Mouse (Mus musculus): ENCODE data around the gene Cpeb3. TPM values are rescaled to one million over a fixed set of nuclear protein-coding genes. Genes with fewer than 3 reads are reported as not detected.

Cpeb3 gene
- polyA plus RNA-seq, 1 experiment from 2014 or later, result 3.1 TPM

DNA sequence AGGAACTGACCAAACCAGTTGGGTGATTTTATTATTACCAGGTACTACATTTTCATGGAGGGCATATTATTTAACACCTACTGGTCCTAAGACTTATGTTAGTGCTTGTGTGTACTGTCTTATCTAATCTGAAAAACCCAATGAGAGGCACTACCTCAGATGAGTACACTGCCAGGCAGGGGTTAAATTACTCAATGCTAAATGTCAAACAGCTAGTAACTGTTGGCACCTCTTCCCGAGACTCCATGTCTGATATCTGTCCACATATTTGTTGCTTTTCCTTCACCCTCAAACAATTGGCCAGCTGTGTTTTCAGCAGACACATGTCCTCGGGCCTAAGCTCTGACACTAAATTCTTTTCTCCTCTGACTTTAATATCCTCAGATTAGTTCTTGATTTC lies 132.3 kb downstream of the Cpeb3 start:
- no peak overlapping the region for H3K4me3 ChIP-seq (ENCODE audit: low read depth, low read length)
- H3K9me3 ChIP-seq (replicated peaks; ENCODE audit: control insufficient read depth, low read length), result no peaks in the 10 kb centered on the region
- H3K27me3 ChIP-seq (replicated peaks; ENCODE audit: control insufficient read depth, insufficient read depth, low read length), result no peaks in the 10 kb centered on the region
- no peak overlapping the region for H3K9ac ChIP-seq (ENCODE audit: low read length)
- no peak overlapping the region for H3K27ac ChIP-seq (ENCODE audit: low read depth, low read length)
- DNase-seq (ENCODE audit: low spot score) (no peak), ATAC-seq (no peak)
- no peaks in the 10 kb centered on the region for H3K36me3 ChIP-seq (ENCODE audit: control insufficient read depth, insufficient read depth, low read length)
- H3K4me1 ChIP-seq (ENCODE audit: control insufficient read depth, insufficient read depth, low read length), result no peaks in the 10 kb centered on the region
- 73% methylated on average over 2 of the region's 2 CpGs for WGBS
- H3K4me2 ChIP-seq (ENCODE audit: low read length), result no peak overlapping the region

DNA sequence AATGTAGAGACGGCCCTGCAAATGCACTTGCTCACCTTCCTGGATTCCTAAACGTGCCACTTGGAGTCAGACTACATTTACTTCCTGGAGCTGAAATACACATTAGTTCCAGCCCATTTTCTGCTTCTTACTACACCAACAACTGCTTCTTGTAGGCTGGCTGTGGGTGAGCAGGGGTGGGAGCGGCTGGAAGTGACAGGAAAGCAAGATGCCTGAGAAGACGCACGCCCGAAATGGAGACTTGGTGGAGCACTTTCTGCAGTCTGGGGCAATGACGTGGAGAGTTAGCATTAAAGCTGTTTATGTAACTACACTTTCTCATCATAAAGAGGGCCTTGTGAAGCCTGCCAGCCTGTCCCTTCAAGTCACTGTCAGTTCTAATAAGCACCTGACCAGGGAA lies 132.7 kb downstream of the Cpeb3 start:
- Histone ChIP-seq H3K4me2 (ENCODE audit: low read length) (no peak overlapping the region), H3K27me3 (replicated peaks; ENCODE audit: control insufficient read depth, insufficient read depth, low read length) (no peaks in the 10 kb centered on the region), H3K27ac (ENCODE audit: low read depth, low read length) (no peak overlapping the region), H3K9ac (ENCODE audit: low read length) (no peak overlapping the region), H3K4me1 (ENCODE audit: control insufficient read depth, insufficient read depth, low read length) (no peaks in the 10 kb centered on the region), H3K4me3 (ENCODE audit: low read depth, low read length) (no peak overlapping the region), H3K36me3 (ENCODE audit: control insufficient read depth, insufficient read depth, low read length) (no peaks in the 10 kb centered on the region), H3K9me3 (replicated peaks; ENCODE audit: control insufficient read depth, low read length) (no peaks in the 10 kb centered on the region)
- 75% methylated on average over 7 of the region's 7 CpGs for WGBS
- ATAC-seq (no peak), DNase-seq (ENCODE audit: low spot score) (no peak)

DNA sequence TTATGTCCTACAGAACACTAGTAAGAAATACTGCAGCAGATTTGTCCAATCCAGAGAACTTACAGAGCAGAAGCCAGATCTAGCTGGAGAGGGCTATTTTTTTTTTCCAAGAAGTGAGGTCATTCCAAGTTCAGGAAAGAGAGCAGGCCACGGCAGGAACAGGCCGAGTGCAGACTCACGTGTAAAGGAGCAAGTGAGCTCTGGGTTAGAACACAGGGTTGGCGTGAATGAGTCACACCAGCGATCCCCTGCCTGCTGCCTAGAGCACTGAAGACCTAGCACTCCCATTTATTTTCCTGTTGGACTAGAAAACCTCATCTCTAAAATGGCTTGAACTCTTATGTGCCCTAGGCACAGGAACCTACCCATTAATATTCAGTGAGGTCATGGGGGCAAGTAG lies 133.7 kb downstream of the Cpeb3 start:
- Histone ChIP-seq H3K4me3 (ENCODE audit: low read depth, low read length) (no peak overlapping the region), H3K9ac (ENCODE audit: low read length) (no peak overlapping the region), H3K4me1 (ENCODE audit: control insufficient read depth, insufficient read depth, low read length) (no peaks in the 10 kb centered on the region), H3K9me3 (replicated peaks; ENCODE audit: control insufficient read depth, low read length) (no peaks in the 10 kb centered on the region), H3K27ac (ENCODE audit: low read depth, low read length) (no peak overlapping the region), H3K27me3 (replicated peaks; ENCODE audit: control insufficient read depth, insufficient read depth, low read length) (no peaks in the 10 kb centered on the region), H3K4me2 (ENCODE audit: low read length) (no peak overlapping the region), H3K36me3 (ENCODE audit: control insufficient read depth, insufficient read depth, low read length) (no peaks in the 10 kb centered on the region)
- ATAC-seq (no peak), DNase-seq (ENCODE audit: low spot score) (no peak)
- 88% methylated on average over 5 of the region's 5 CpGs for WGBS

DNA sequence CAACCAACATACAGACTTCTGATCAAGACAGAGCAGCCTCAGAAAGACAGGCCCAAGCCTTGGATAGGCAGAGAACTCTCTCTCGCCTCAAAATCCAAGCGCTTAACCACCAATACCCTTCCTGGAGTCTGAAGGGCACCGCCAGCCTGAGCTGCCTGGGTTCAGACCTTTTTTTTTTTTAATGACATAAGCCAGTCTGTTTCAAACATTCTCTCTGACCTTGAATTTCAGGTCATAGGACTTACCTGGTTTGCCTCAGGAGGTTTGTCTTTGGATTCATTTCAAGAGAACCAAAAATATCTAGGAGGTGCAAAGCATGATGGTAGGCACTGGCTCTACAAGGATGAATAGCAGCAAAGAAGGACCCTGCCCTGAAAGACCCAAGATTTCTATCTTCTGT lies 134.1 kb downstream of the Cpeb3 start:
- 95% methylated on average over 3 of the region's 3 CpGs for WGBS
- no peak for ATAC-seq
- no peak for DNase-seq (ENCODE audit: low spot score)
- H3K36me3 ChIP-seq (ENCODE audit: control insufficient read depth, insufficient read depth, low read length), result no peaks in the 10 kb centered on the region
- H3K4me3 ChIP-seq (ENCODE audit: low read depth, low read length), result no peak overlapping the region
- H3K9ac ChIP-seq (ENCODE audit: low read length), result no peak overlapping the region
- H3K9me3 ChIP-seq (replicated peaks; ENCODE audit: control insufficient read depth, low read length), result no peaks in the 10 kb centered on the region
- no peaks in the 10 kb centered on the region for H3K27me3 ChIP-seq (replicated peaks; ENCODE audit: control insufficient read depth, insufficient read depth, low read length)
- no peak overlapping the region for H3K4me2 ChIP-seq (ENCODE audit: low read length)
- H3K4me1 ChIP-seq (ENCODE audit: control insufficient read depth, insufficient read depth, low read length), result no peaks in the 10 kb centered on the region
- no peak overlapping the region for H3K27ac ChIP-seq (ENCODE audit: low read depth, low read length)

DNA sequence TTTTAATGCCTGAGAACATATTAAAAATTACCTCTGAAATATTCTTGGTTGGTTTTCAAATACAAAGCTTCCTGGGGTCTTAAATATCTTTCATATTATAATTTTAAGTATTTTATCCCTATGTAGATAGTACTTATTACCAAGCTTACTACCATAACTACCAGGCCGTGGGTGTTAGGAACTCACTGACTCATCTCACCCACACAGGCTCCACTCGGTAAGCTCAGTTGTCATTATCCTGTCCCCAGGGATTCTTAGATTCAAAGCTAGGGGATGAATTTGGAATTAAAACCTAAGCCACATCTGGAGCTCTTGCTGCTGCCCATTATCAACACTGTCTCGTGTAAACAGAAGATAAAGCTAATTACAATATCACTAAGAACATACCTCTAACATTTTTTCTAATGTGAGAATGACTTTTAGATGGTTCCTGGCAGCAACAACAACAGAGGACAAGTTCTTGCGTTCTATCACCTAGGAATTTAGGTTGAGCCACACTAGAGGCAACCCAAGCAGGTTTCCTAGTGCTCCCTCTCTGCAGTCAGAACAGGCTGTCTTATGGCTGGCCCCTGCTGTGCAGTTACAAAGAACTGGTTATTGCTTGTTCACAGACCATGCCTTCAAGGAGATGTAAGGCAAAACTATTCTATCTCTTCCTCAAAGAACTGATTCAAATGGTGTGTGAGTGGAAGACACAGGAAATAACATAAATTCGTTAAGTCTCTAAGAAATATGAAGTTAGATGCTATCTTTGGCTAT lies 135.4 kb downstream of the Cpeb3 start:
- no peak overlapping the region for H3K4me3 ChIP-seq (ENCODE audit: low read depth, low read length)
- H3K4me2 ChIP-seq (ENCODE audit: low read length), result no peak overlapping the region
- DNase-seq (ENCODE audit: low spot score), result no peak
- H3K36me3 ChIP-seq (ENCODE audit: control insufficient read depth, insufficient read depth, low read length), result no peaks in the 10 kb centered on the region
- no peak overlapping the region for H3K27ac ChIP-seq (ENCODE audit: low read depth, low read length)
- H3K9me3 ChIP-seq (replicated peaks; ENCODE audit: control insufficient read depth, low read length), result no peaks in the 10 kb centered on the region
- ATAC-seq, result no peak
- H3K9ac ChIP-seq (ENCODE audit: low read length), result no peak overlapping the region
- H3K27me3 ChIP-seq (replicated peaks; ENCODE audit: control insufficient read depth, insufficient read depth, low read length), result no peaks in the 10 kb centered on the region
- 58% methylated on average over 5 of the region's 5 CpGs for WGBS
- no peaks in the 10 kb centered on the region for H3K4me1 ChIP-seq (ENCODE audit: control insufficient read depth, insufficient read depth, low read length)

DNA sequence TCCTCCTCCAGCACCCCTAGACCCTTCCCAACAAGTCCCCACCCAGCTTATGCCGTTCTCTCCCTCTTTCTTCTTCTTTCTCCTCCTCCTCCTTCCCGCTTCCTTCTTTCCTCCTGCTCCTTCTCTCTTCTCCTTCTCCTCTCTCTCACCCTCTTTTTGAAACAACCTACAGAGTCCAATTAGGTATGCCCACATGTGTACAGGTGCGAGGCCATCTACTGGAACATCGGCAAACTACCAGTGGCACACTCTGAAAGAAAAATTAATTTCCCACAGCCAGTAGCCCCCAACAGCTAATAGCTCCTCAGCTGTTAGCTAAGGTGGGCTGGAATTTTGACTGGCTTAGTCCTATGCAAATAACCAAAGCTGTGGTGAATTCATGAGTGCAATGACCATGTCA lies 139.2 kb downstream of the Cpeb3 start:
- Histone ChIP-seq H3K4me2 (ENCODE audit: low read length) (no peak overlapping the region), H3K9me3 (replicated peaks; ENCODE audit: control insufficient read depth, low read length) (no peaks in the 10 kb centered on the region), H3K27ac (ENCODE audit: low read depth, low read length) (no peak overlapping the region), H3K4me3 (ENCODE audit: low read depth, low read length) (no peak overlapping the region), H3K36me3 (ENCODE audit: control insufficient read depth, insufficient read depth, low read length) (no peaks in the 10 kb centered on the region), H3K4me1 (ENCODE audit: control insufficient read depth, insufficient read depth, low read length) (no peaks in the 10 kb centered on the region), H3K9ac (ENCODE audit: low read length) (no peak overlapping the region), H3K27me3 (replicated peaks; ENCODE audit: control insufficient read depth, insufficient read depth, low read length) (no peaks in the 10 kb centered on the region)
- ATAC-seq (no peak), DNase-seq (ENCODE audit: low spot score) (no peak)
- WGBS, result 84% methylated on average over 4 of the region's 4 CpGs

DNA sequence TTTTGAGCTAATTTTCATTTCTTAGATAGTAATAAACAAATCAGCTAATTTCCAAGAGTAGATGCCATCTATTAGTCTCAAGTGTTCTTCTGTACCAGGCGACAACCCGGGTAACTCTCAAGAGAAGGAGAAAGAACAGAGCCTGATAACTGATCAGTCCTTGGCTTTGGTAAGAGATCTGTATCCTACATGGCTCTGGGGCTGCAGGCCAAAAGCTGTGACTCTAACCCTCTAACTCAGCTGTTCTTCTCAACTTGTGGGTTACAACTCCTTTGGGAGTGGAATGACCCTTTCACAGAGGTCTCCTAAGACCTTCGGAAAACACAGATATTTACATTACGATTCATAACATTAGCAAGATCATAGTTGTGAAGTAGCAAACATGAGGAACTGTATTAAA lies 148.3 kb downstream of the Cpeb3 start:
- 95% methylated on average over 4 of the region's 4 CpGs for WGBS

DNA sequence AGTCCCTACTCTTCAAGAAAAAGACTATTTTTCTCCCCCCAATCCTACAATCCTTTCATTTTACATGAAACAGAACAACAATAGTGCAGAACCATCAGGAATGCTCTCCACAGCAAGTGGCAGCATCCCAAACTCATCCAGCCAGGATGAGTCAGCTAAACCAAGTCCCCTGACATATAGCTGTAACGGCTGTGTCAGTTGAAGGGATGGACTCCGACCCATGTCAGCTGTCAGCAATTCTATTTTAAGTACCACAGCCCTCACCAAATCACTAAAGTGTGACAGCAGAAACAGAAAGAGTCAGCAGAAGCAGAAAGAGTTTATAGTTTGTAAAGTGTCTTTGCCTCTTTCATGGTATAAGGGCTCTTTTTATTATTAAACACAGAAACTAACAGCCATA lies 148.8 kb downstream of the Cpeb3 start:
- ATAC-seq, result no peak

More for the DNA sequence above, 148.3 kb downstream of the Cpeb3 start:
- Histone ChIP-seq H3K4me1 (ENCODE audit: control insufficient read depth, insufficient read depth, low read length) (no peaks in the 10 kb centered on the region), H3K27ac (ENCODE audit: low read depth, low read length) (no peak overlapping the region), H3K4me3 (ENCODE audit: low read depth, low read length) (no peak overlapping the region), H3K9ac (ENCODE audit: low read length) (no peak overlapping the region), H3K4me2 (ENCODE audit: low read length) (no peak overlapping the region), H3K36me3 (ENCODE audit: control insufficient read depth, insufficient read depth, low read length) (no peaks in the 10 kb centered on the region), H3K27me3 (replicated peaks; ENCODE audit: control insufficient read depth, insufficient read depth, low read length) (no peaks in the 10 kb centered on the region), H3K9me3 (replicated peaks; ENCODE audit: control insufficient read depth, low read length) (no peaks in the 10 kb centered on the region)
- ATAC-seq, result no peak
- DNase-seq (ENCODE audit: low spot score), result no peak

DNA sequence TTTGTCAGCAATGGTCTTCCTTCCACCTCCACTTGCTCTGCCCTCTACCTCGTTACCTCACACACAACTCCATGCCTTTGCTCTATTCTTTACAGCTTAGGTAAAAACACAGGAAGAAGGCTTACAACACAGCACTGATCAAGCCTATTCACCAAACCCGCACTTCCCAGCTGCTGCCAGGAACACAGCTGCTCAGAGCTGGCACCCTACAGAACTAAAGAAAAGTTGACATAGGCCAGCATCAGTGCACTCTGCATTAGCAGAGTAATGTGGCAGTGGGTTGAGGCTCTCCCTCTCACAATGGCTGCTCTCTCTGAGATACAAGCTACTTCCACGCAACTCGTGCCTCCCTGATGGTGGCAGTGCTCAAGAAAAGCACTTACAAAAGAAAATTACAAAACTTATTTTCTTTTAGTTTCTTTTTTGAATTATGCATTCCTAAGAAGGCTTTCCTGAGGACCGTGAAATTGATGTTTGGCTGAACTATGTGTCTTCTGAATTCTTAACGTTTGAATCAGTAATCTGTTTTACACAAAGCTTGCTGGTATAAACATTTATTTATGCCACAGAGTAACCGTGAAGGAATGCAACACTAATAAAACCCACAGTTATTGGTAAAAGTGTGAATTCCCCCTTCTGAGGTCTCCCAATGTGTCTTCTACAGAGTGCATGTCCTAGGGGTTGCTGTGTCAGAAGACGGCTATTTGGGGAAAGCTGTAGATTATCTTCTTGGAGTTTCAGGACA lies 151.1 kb downstream of the Cpeb3 start:
- no peaks in the 10 kb centered on the region for H3K9me3 ChIP-seq (replicated peaks; ENCODE audit: control insufficient read depth, low read length)
- no peaks in the 10 kb centered on the region for H3K36me3 ChIP-seq (ENCODE audit: control insufficient read depth, insufficient read depth, low read length)
- no peak for ATAC-seq
- 75% methylated on average over 8 of the region's 8 CpGs for WGBS
- no peak overlapping the region for H3K27ac ChIP-seq (ENCODE audit: low read depth, low read length)
- H3K27me3 ChIP-seq (replicated peaks; ENCODE audit: control insufficient read depth, insufficient read depth, low read length), result no peaks in the 10 kb centered on the region
- H3K9ac ChIP-seq (ENCODE audit: low read length), result no peak overlapping the region
- H3K4me3 ChIP-seq (ENCODE audit: low read depth, low read length), result no peak overlapping the region
- no peaks in the 10 kb centered on the region for H3K4me1 ChIP-seq (ENCODE audit: control insufficient read depth, insufficient read depth, low read length)
- DNase-seq (ENCODE audit: low spot score), result no peak
- no peak overlapping the region for H3K4me2 ChIP-seq (ENCODE audit: low read length)

More for the DNA sequence above, 148.8 kb downstream of the Cpeb3 start:
- no peak overlapping the region for H3K27ac ChIP-seq (ENCODE audit: low read depth, low read length)
- H3K4me2 ChIP-seq (ENCODE audit: low read length), result no peak overlapping the region
- H3K9ac ChIP-seq (ENCODE audit: low read length), result no peak overlapping the region
- no peaks in the 10 kb centered on the region for H3K27me3 ChIP-seq (replicated peaks; ENCODE audit: control insufficient read depth, insufficient read depth, low read length)
- no peaks in the 10 kb centered on the region for H3K36me3 ChIP-seq (ENCODE audit: control insufficient read depth, insufficient read depth, low read length)
- no peak overlapping the region for H3K4me3 ChIP-seq (ENCODE audit: low read depth, low read length)
- no peaks in the 10 kb centered on the region for H3K9me3 ChIP-seq (replicated peaks; ENCODE audit: control insufficient read depth, low read length)
- no peaks in the 10 kb centered on the region for H3K4me1 ChIP-seq (ENCODE audit: control insufficient read depth, insufficient read depth, low read length)
- 83% methylated on average over 2 of the region's 2 CpGs for WGBS
- no peak for DNase-seq (ENCODE audit: low spot score)

Measured in forebrain, embryonic 14.5 days (tissue).